Mouse (Mus musculus) spleen, adult 2 months (tissue): ENCODE data around the gene Otof.

ENCODE experiments used
- CTCF ChIP-seq: fragments of 200-500 bp; IDR thresholded peaks from 2 replicates; pipeline ENCODE4 v1.5.1; 2011; ENCODE audit warnings: mild to moderate bottlenecking, inconsistent platforms; ENCODE audit not compliant: insufficient read depth, insufficient read length, insufficient replicate concordance; ENCODE audit errors: extremely low read depth
- POLR2A ChIP-seq: fragments of 200-500 bp; IDR thresholded peaks from 2 replicates; pipeline ENCODE4 v1.6.1; 2011; ENCODE audit warnings: low read depth, low read length, inconsistent platforms

- TF ChIP-seq CTCF (no peak), POLR2A (no peak)
Measured at GRCm38 (mm10) chr5:30340815-30341214, 120.9 kb downstream of the Otof start.
